Mouse (Mus musculus): Measurements from ENCODE around the gene Cuedc2.
A peak's percentile ranks its signal among the peaks of the same experiment; 100 is the strongest.

Cuedc2 gene

GRCm38 (mm10) chr19:46344710-46345419 is 6.4 kb upstream of the Cuedc2 start:
- ATAC-seq (ENCODE audit: insufficient number of reproducible peaks, low FRiP score, low TSS enrichment), result no peak

- ATAC-seq (ENCODE audit: insufficient number of reproducible peaks, low FRiP score, low TSS enrichment), result no peak
Observed at GRCm38 (mm10) chr19:46339287-46339971, 927 bp upstream of the Cuedc2 start.

GRCm38 (mm10) chr19:46338942-46339286 is 412 bp upstream of the Cuedc2 start:
- no peak for ATAC-seq (ENCODE audit: insufficient number of reproducible peaks, low FRiP score, low TSS enrichment)

GRCm38 (mm10) chr19:46337719-46338330 is 677 bp downstream of the Cuedc2 start:
- no peak for ATAC-seq (ENCODE audit: insufficient number of reproducible peaks, low FRiP score, low TSS enrichment)

GRCm38 (mm10) chr19:46333906-46334305 is 4.6 kb downstream of the Cuedc2 start:
- ATAC-seq (ENCODE audit: insufficient number of reproducible peaks, low FRiP score, low TSS enrichment), result no peak

- no peak for ATAC-seq (ENCODE audit: insufficient number of reproducible peaks, low FRiP score, low TSS enrichment)
Observed at GRCm38 (mm10) chr19:46332721-46333339, 5.7 kb downstream of the Cuedc2 start.

- no peak for ATAC-seq (ENCODE audit: insufficient number of reproducible peaks, low FRiP score, low TSS enrichment)
Observed at GRCm38 (mm10) chr19:46331936-46332335, 6.6 kb downstream of the Cuedc2 start.

- ATAC-seq (ENCODE audit: insufficient number of reproducible peaks, low FRiP score, low TSS enrichment), result no peak
Observed at GRCm38 (mm10) chr19:46331326-46331725, 7.2 kb downstream of the Cuedc2 start.

- no peak for ATAC-seq (ENCODE audit: insufficient number of reproducible peaks, low FRiP score, low TSS enrichment)
Observed at GRCm38 (mm10) chr19:46330696-46331095, 7.8 kb downstream of the Cuedc2 start.

GRCm38 (mm10) chr19:46329951-46330350 is 8.6 kb downstream of the Cuedc2 start:
- no peak for ATAC-seq (ENCODE audit: insufficient number of reproducible peaks, low FRiP score, low TSS enrichment)

- peak; percentile 1; the same call in 1 of the 2 replicates for ATAC-seq (ENCODE audit: insufficient number of reproducible peaks, low FRiP score, low TSS enrichment)
Observed at GRCm38 (mm10) chr19:46329031-46329641, 9.4 kb downstream of the Cuedc2 start.

GRCm38 (mm10) chr19:46328081-46329030 is 10.1 kb downstream of the Cuedc2 start, which contains the start of gene Fbxl15:
Gene Fbxl15, plus strand, starts transcription at chr19:46328184.
- ATAC-seq (ENCODE audit: insufficient number of reproducible peaks, low FRiP score, low TSS enrichment), result peak; percentile 60

- ATAC-seq (ENCODE audit: insufficient number of reproducible peaks, low FRiP score, low TSS enrichment), result no peak
Observed at GRCm38 (mm10) chr19:46327531-46328064, 10.9 kb downstream of the Cuedc2 start.

- ATAC-seq (ENCODE audit: insufficient number of reproducible peaks, low FRiP score, low TSS enrichment), result no peak
Observed at GRCm38 (mm10) chr19:46326756-46327305, 11.7 kb downstream of the Cuedc2 start, which contains the start of gene Psd. Gene Psd, minus strand, starts transcription at chr19:46327156.

GRCm38 (mm10) chr19:46326019-46326755 is 12.3 kb downstream of the Cuedc2 start:
- ATAC-seq (ENCODE audit: insufficient number of reproducible peaks, low FRiP score, low TSS enrichment), result no peak

GRCm38 (mm10) chr19:46324918-46325317 is 13.6 kb downstream of the Cuedc2 start:
- no peak for ATAC-seq (ENCODE audit: insufficient number of reproducible peaks, low FRiP score, low TSS enrichment)

GRCm38 (mm10) chr19:46324366-46324765 is 14.1 kb downstream of the Cuedc2 start:
- no peak for ATAC-seq (ENCODE audit: insufficient number of reproducible peaks, low FRiP score, low TSS enrichment)

- ATAC-seq (ENCODE audit: insufficient number of reproducible peaks, low FRiP score, low TSS enrichment), result no peak
Observed at GRCm38 (mm10) chr19:46323716-46324115, 14.8 kb downstream of the Cuedc2 start.

Measured in cerebellum, adult (tissue).